Mouse (Mus musculus): ENCODE results near the gene Prss29.
A peak's percentile ranks its signal among the peaks of the same experiment; 100 is the strongest.

Prss29 gene

DNA sequence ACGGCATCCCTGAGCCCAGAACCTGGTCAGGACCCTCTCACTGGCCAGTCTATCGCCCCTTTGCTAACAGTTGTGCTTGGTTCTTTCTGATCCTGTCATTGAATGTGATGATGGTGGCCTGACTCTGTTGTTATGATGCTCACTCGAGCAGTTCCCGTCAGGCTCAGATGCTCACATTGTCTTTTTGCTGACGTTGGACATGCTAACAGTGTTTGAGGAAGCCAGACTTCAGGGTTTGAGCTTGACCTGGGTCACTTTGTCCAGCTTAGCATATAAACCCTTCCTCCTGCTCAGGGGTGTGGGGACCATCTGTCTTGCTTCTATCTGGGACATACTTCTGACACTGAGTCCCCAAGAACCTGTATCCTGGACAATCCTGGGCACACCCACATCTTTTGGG lies at the start of gene Prss29:
Gene Prss29, plus strand, starts transcription at position 301 of the 400 bp plus-strand sequence.
- DNase-seq (ENCODE audit: low spot score in 2 of 2), result no peak

DNA sequence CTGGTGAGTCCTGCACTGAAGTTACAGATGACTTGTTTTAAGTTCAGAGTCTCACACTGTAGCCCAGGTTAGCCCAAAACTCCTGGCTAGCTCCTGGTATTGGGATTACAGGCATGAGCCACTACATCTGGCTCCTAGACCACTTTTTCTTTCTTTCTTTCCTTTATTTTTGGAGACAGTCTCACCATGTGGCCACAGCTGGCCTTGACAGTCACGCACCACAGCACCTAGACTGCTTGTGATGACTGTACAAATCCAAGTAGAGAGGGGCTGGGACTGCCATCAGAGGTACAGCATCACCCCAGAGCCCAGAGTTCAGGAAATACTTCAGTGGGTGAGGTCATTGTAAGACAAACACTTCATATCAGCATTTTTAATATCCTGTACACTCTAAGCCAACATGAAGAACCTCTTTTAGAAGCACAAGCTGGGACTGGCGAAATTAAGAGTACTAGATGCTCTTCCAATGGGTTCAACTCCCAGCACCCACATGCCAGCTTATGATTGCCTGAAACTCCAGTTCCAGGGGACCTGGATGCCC lies 47.6 kb upstream of the Prss29 start:
- no peak for DNase-seq (ENCODE audit: low spot score in 2 of 2)

DNA sequence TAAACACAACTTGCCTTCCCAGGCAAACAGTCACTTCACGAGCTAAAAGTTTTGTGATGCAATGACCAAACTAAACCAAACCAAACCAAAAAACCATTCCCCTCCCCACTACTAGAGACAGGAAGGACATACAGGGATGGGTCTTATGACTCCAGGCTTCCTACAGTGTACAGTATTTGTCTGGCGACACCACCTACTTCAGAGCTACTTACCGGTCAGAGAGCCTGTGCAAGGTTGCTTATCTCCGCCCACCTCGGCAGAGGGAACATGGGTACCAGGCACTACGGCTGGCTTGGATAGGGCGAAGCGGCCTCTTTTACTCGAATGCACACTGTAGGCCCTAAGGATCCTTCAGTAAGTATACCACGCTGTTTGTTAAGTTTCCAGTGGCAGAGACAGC lies 46.1 kb upstream of the Prss29 start:
- no peak for DNase-seq (ENCODE audit: low spot score in 2 of 2)

DNA sequence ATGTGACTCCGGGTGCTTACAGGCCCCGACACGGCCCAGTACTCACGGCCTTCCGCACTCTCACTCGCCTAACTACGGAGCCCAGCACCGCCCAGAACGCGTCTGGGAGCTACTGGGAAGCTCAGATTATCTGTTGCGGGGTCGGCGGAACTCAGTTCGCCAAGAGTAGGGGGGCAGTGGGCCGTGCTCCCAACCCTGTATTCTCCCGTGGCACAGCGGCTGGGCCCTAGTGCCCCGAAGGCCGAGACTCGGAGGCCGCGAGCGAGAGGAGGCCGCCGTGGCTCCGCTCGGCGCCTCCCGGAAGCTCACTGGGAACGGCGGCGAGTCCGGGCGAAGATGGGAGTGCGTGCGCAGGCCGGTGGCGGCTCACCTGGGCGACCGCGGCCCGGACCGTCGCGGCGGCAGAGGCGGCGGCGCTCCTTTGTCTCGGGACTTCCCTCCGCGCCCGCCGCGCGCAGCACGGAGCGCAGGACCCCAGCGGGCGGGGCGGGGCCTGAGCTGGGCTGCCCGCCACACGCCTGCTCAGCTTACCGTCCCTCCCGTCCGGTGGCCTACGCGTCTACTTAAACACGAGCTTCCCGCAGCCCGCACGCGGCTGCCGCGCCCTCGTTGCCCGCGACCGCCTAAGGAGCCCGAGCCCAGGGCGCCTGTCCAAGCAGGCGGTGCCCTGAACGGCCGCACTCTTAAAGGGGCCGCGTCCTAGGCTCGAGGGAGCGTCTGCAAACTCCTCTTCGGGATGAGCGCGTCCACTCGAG lies 45.3 kb upstream of the Prss29 start:
- peak; percentile 88 to 89 for DNase-seq (ENCODE audit: low spot score in 2 of 2)

DNA sequence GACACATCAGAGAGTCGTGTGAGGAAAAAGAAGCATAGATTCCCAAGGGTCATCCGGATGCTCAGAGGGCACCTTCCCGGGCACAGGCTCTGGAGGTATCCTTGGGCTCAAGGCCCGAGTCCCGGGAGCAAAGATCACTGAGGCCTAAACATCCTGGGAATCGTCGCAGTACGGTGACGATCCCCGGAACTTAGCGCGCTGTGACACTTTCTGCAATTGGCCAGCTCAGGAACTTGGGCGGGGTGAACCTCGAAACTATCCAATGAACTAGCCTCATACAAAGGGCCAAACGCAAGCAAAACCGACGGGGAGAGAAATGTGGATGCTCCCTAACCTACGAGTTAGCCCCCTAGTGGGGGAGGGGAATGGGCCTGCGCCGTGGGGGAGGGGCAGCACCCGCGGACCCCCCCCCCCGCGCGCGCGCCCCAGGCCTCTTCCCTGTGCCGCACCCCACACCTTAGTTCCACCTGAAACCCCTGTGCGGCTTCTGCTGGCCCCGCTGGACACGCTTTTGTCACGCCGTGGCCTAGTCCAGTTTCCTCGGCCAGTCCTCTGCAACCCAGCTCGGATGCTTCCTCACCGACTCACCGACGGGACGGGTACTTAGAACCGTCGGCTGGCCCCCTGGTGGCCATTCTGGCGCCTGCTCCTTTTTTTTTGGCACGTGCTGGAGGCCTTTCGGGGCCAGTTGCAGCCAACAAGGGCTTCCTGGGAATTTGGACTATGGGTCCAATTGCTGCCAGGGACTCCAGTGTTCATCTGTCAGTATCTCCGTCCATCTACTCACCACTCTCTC lies 44.5 kb upstream of the Prss29 start:
- DNase-seq (ENCODE audit: low spot score in 2 of 2), result peak; percentile 93 to 97

- no peak for DNase-seq (ENCODE audit: low spot score in 2 of 2)
Observed at GRCm38 (mm10) chr17:25274571-25275346, 43.7 kb upstream of the Prss29 start, which contains the start of gene Ube2i. Gene Ube2i (minus strand): TSS chr17:25274622.

DNA sequence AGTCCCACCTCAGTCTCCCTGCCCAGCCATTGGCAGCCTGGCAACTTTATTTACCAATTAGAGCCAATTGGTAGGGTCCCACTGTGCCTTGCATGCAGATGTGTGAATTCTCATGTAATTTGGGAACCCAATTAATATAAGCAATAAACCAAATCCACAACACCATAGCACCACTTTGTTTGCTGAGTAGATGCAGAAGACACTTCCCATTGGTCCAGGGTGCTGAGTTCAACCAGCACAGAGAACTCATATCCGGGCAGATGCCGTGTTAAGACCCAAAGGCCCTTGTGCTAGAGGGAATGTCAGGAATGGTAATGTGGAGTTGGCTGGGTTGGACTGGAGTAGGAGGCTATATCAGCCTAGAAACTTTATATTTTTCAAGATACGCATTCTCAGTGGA lies 42.6 kb upstream of the Prss29 start:
- no peak for DNase-seq (ENCODE audit: low spot score in 2 of 2)

DNA sequence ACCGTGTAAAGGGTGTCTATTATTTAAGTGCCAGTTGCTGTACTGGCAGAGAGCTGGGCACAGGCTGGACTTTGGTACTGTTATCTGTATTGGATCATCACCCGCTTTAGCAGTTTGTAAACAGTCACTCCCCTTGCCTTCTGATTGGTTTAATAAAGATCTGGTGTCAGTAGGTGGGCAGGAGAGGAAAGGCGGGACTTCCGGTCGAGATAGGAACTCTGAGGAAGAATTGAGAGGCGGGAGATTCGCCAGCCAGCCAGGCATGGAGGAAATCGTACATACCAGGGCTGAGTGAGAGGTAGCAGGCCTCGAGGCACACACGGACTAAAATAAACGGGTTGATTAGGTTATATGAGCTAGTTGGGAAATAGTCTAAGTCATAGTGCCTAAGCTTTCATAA lies 36.3 kb upstream of the Prss29 start:
- DNase-seq (ENCODE audit: low spot score in 2 of 2), result peak; percentile 35 to 61

GRCm38 (mm10) chr17:25285033-25285432 lies 33.4 kb upstream of the Prss29 start:
- DNase-seq (ENCODE audit: low spot score in 2 of 2), result peak; percentile 55 to 63

DNA sequence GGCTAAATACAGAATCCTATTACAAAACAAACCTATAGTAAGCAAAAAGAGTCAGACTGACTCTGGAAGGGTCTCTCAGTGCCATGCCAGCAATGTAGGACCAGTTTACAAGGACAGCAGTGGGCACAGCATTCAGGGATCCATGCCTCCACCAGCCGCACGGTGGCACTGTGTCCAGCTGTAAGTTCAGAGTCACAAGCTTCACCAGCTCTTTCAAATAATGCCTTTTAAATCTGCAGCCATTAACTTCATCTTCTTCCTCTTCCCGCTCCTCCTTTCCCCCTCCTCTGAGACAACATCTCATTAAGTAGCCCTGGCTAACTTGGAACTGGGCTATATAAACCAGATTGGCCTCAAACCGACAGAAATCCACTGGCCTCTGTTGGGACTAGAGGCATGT lies 29.6 kb upstream of the Prss29 start:
- DNase-seq (ENCODE audit: low spot score in 2 of 2), result peak in 1 of 2 experiments; percentile 38

DNA sequence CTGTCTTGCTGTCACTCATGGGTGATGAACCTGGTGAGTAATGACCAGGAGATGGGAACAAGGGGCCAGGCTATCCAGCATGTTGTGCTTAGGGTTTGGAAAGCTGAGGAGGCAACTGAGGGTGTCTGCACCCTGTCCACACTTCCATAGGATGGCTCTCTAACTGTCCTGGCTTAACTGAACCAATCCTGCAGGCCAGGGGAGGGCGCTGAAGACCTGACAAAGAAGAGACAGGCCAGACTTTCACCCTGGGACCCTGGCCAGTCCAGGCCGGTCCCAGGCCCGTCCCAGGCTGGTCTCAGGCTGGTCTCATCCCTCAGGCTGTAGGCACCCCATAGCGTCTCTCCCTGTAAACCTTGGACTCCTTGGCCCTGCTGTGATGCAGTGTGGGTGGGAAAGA lies 28.0 kb upstream of the Prss29 start:
- DNase-seq (ENCODE audit: low spot score in 2 of 2), result no peak

- no peak for DNase-seq (ENCODE audit: low spot score in 2 of 2)
Observed at GRCm38 (mm10) chr17:25293495-25293894, 25.0 kb upstream of the Prss29 start.

DNA sequence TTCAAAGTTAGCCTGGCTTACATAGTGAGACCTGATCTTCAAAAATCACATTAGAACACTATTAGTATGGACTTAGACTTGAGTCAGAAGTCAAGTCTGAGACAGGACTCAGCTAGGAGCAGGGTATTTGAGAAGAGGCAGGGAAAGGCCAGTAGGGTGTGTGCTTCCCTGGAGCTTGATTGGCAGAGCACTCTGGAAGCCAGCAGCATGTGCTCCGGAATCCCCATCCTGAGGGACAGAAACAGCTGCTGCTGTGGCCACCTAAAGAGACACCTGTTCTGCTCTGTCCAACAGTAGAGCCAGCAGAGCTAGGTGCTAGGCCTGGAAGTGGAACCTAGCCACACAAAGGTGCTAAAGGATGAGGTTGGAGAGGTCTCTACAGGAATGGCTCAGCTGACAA lies 24.3 kb upstream of the Prss29 start:
- no peak for DNase-seq (ENCODE audit: low spot score in 2 of 2)

- DNase-seq (ENCODE audit: low spot score in 2 of 2), result no peak
Observed at GRCm38 (mm10) chr17:25298094-25298493, 20.4 kb upstream of the Prss29 start, which contains the start of gene Prss34. Gene Prss34 (plus strand): TSS chr17:25298394.

GRCm38 (mm10) chr17:25308346-25308745 lies 10.1 kb upstream of the Prss29 start, which contains the start of gene Prss28:
Gene Prss28 (plus strand): TSS chr17:25308646.
- no peak for DNase-seq (ENCODE audit: low spot score in 2 of 2)

- DNase-seq (ENCODE audit: low spot score in 2 of 2), result no peak
Observed at GRCm38 (mm10) chr17:25320819-25321218, 2.4 kb downstream of the Prss29 start.

DNA sequence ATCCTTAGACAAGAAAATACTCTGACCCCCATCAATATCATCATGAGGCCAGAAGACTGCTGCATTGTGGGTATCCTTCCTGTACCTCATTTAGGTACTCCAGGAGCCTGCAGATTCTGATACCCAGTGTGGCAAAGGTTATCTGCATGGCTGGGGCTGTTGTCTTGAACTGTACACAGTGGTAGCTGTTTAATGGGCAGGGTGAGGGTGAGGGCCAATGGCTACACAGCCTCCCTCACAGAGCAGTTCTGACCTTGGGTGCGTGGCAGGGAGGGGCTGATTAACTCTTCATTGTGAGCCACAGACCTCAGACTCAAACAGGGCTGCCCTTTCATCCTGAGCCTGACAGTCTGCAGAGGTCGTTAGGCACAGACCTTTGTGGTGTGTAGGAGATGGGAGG lies 4.5 kb downstream of the Prss29 start:
- no peak for DNase-seq (ENCODE audit: low spot score in 2 of 2)

DNA sequence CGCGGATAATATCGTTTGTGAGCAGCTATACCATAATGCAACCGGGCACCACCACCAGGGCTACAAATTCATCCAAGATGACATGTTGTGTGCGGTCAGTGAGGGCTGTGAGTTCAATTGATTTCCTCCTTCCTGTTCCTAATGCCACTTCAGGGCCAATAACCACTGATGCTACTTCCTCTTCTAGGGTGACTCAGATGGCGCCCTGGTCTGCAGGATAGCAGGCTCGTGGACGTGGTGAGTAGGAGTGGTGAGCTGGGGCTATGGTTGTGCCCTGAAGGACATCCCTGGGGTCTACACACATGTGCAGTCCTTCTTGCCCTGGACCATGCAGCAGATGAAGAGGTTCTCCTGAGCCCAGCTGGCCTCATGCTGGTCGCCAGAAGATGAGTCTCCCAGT lies 13.9 kb downstream of the Prss29 start:
- no peak for DNase-seq (ENCODE audit: low spot score in 2 of 2)

GRCm38 (mm10) chr17:25333943-25334342 lies 15.5 kb downstream of the Prss29 start:
- peak; percentile 1 to 42 for DNase-seq (ENCODE audit: low spot score in 2 of 2)

GRCm38 (mm10) chr17:25338218-25338617 lies 19.8 kb downstream of the Prss29 start:
- DNase-seq (ENCODE audit: low spot score in 2 of 2), result no peak

- DNase-seq (ENCODE audit: low spot score in 2 of 2), result no peak
Observed at GRCm38 (mm10) chr17:25340003-25340402, 21.5 kb downstream of the Prss29 start.

- DNase-seq (ENCODE audit: low spot score in 2 of 2), result no peak
Observed at GRCm38 (mm10) chr17:25341490-25341889, 23.0 kb downstream of the Prss29 start.
